Mouse (Mus musculus): ENCODE measurements at regions not wholly inside any gene's neighbourhood (a gene's known extent, or its start where the extent isn't known, plus 50 kb on each side); places are given as distances from the start of the nearest gene placed in this dataset.

GRCm38 (mm10) chr2:114427426-114428157, 226.3 kb upstream of the Zfp770 start:
- TF ChIP-seq CTCF (conservative IDR thresholded peaks at IDR 0.05 in 1 of 2, IDR thresholded peaks at IDR 0.05 in 1 of 2; ENCODE audit: low read depth in 2 of 2, low read length in 2 of 2) (no peak), USF1 (IDR thresholded peaks at IDR 0.05; ENCODE audit: low read depth, low read length) (no peak)

All from CH12.LX (cell line).